Mouse (Mus musculus) intestine, postnatal 0 days (tissue): Measurements from ENCODE around the gene Pdzk1ip1. TPM values are rescaled to one million over a fixed set of nuclear protein-coding genes. Genes with fewer than 3 reads are reported as not detected.

Experiments used
- ATAC-seq: fragments of 200-750 bp; cut with Nextera tagmentation; 2 replicates; pipeline ENCODE4 v1.8.0; 2017; ENCODE audit warnings: mild to moderate bottlenecking, moderate TSS enrichment, moderate library complexity
- H3K27ac ChIP-seq: fragments of 300-500 bp; sonication (generic); 2 replicates; pipeline ENCODE4 v1.5.1; 2014; ENCODE audit warnings: mild to moderate bottlenecking, low read depth, low read length, moderate library complexity
- H3K27me3 ChIP-seq: fragments of 300-500 bp; sonication (generic); replicated peaks from 2 replicates; pipeline ENCODE4 v1.6.1; 2014; ENCODE audit warnings: low read length, mixed read lengths; ENCODE audit not compliant: control insufficient read depth, insufficient read depth
- H3K36me3 ChIP-seq: fragments of 300-500 bp; sonication (generic); 2 replicates; pipeline ENCODE4 v1.6.1; 2014; ENCODE audit warnings: mild to moderate bottlenecking, moderate library complexity; ENCODE audit not compliant: control insufficient read depth, insufficient read depth
- H3K4me1 ChIP-seq: fragments of 300-500 bp; sonication (generic); replicated peaks from 2 replicates; pipeline ENCODE4 v1.6.1; 2014; ENCODE audit warnings: antibody characterized with exemption, low read length, mixed read lengths; ENCODE audit not compliant: control insufficient read depth, insufficient read depth
- H3K4me2 ChIP-seq: fragments of 300-500 bp; sonication (generic); replicated peaks from 2 replicates; pipeline ENCODE4 v1.6.1; 2014; ENCODE audit warnings: low read depth, mild to moderate bottlenecking, moderate library complexity
- H3K4me3 ChIP-seq: fragments of 300-500 bp; sonication (generic); 2 replicates; pipeline ENCODE4 v1.5.1; 2014; ENCODE audit warnings: low read depth, low read length
- H3K9ac ChIP-seq: fragments of 300-500 bp; sonication (generic); 2 replicates; pipeline ENCODE4 v1.6.1; 2014; ENCODE audit warnings: mild to moderate bottlenecking, low read depth, low read length
- H3K9me3 ChIP-seq: fragments of 300-500 bp; sonication (generic); 2 replicates; pipeline ENCODE4 v1.6.1; 2016; ENCODE audit warnings: mixed run types; ENCODE audit not compliant: control insufficient read depth
- CTCF ChIP-seq: sonication (generic); IDR thresholded peaks from 2 replicates; pipeline ENCODE4 v1.5.1; 2016; ENCODE audit warnings: low read depth, mild to moderate bottlenecking, control low read depth, antibody characterized with exemption, moderate library complexity
- WGBS: fragments of 180-500 bp; shearing (Covaris S2); extraction: QIAGEN DNeasy Blood & Tissue Kit; methylation state at CpG from one replicate; pipeline ENCODE4 v1.1.7; 2014; 5-methylcytosine and 5-hydroxymethylcytosine counted together
- polyA plus RNA-seq: library from polyadenylated mRNA; unstranded; fragments of >200 nt; fragmentation: Nextera tagmentation; extraction: Ambion mirVana; gene quantifications from 2 replicates; pipeline ENCODE4 v1.2.1, GENCODE M21; 2015

Gene Pdzk1ip1
- polyA plus RNA-seq, 1 experiment from 2014 or later, result 358 TPM

- WGBS, result 53% methylated on average over 2 of the region's 2 CpGs
- Histone ChIP-seq H3K4me1 (peaks cover 4% of the 10 kb centered on the region; the same call in 1 of the 2 replicates), H3K27me3 (no peaks in the 10 kb centered on the region), H3K9ac (no peak overlapping the region), H3K4me3 (no peak overlapping the region), H3K36me3 (no peaks in the 10 kb centered on the region), H3K4me2 (no peak overlapping the region), H3K9me3 (no peaks in the 10 kb centered on the region), H3K27ac (no peak overlapping the region)
- no peak for ATAC-seq
- no peak for TF ChIP-seq CTCF
These were observed 5.5 kb downstream of the Pdzk1ip1 start for GRCm38 (mm10) chr4:115094056-115094455.

- H3K36me3 ChIP-seq, result no peaks in the 10 kb centered on the region
- H3K4me1 ChIP-seq, result peaks cover 4% of the 10 kb centered on the region; the same call in 1 of the 2 replicates
- WGBS, result under 1% methylated on average over 24 of the region's 31 CpGs
- H3K27ac ChIP-seq, result peak overlapping the region; percentile 86
- no peak for TF ChIP-seq CTCF
- ATAC-seq, result peak; percentile 46
- peak overlapping the region; percentile 40 for H3K4me3 ChIP-seq
- peak overlapping the region; percentile 74 for H3K4me2 ChIP-seq
- H3K27me3 ChIP-seq, result no peaks in the 10 kb centered on the region
- H3K9me3 ChIP-seq, result no peaks in the 10 kb centered on the region
- H3K9ac ChIP-seq, result peak overlapping the region; percentile 55; the same call in 1 of the 2 replicates
These were observed 7.3 kb downstream of the Pdzk1ip1 start for GRCm38 (mm10) chr4:115095671-115096434.

GRCm38 (mm10) chr4:115096435-115097145 lies 8.1 kb downstream of the Pdzk1ip1 start:
- Histone ChIP-seq H3K4me1 (peaks cover 4% of the 10 kb centered on the region; the same call in 1 of the 2 replicates), H3K9ac (peak overlapping the region; percentile 55; the same call in 1 of the 2 replicates), H3K4me3 (peak overlapping the region; percentile 14), H3K27me3 (no peaks in the 10 kb centered on the region), H3K4me2 (peak overlapping the region; percentile 74), H3K9me3 (no peaks in the 10 kb centered on the region), H3K27ac (peak overlapping the region; percentile 86), H3K36me3 (no peaks in the 10 kb centered on the region)
- WGBS, result 8% methylated on average over 11 of the region's 11 CpGs
- TF ChIP-seq CTCF, result no peak
- ATAC-seq, result peak; percentile 86

- H3K36me3 ChIP-seq, result no peaks in the 10 kb centered on the region
- H3K27ac ChIP-seq, result peak overlapping the region; percentile 86
- no peaks in the 10 kb centered on the region for H3K9me3 ChIP-seq
- peak; percentile 21; the same call in 1 of the 2 replicates for ATAC-seq
- peak; percentile 77 for TF ChIP-seq CTCF
- peaks cover 4% of the 10 kb centered on the region; the same call in 1 of the 2 replicates for H3K4me1 ChIP-seq
- under 1% methylated on average over 6 of the region's 6 CpGs for WGBS
- 0 out of 2 replicates have a peak overlapping the region, but pooled peaks have one; percentile 13 for H3K9ac ChIP-seq
- H3K4me3 ChIP-seq, result peak overlapping the region; percentile 14
- H3K27me3 ChIP-seq, result no peaks in the 10 kb centered on the region
- H3K4me2 ChIP-seq, result peak overlapping the region; percentile 74
These were observed 8.6 kb downstream of the Pdzk1ip1 start for GRCm38 (mm10) chr4:115097146-115097496.

- Histone ChIP-seq H3K9ac (no peak overlapping the region), H3K4me1 (0 out of 2 replicates have a peak, but pooled peaks cover under 1% of the 10 kb centered on the region), H3K27me3 (no peaks in the 10 kb centered on the region), H3K4me2 (peak overlapping the region; percentile 32), H3K4me3 (no peak overlapping the region), H3K9me3 (no peaks in the 10 kb centered on the region), H3K36me3 (no peaks in the 10 kb centered on the region), H3K27ac (no peak overlapping the region)
- peak; percentile 98 for TF ChIP-seq CTCF
- WGBS, result 37% methylated on average over 6 of the region's 6 CpGs
- ATAC-seq, result no peak
These were observed 13.2 kb downstream of the Pdzk1ip1 start for GRCm38 (mm10) chr4:115101682-115102081.

- Histone ChIP-seq H3K4me3 (no peak overlapping the region), H3K27me3 (no peaks in the 10 kb centered on the region), H3K27ac (no peak overlapping the region), H3K4me1 (no peaks in the 10 kb centered on the region), H3K9ac (no peak overlapping the region), H3K9me3 (no peaks in the 10 kb centered on the region), H3K4me2 (no peak overlapping the region), H3K36me3 (no peaks in the 10 kb centered on the region)
- no peak for ATAC-seq
- WGBS, result 55% methylated on average over 4 of the region's 4 CpGs
- no peak for TF ChIP-seq CTCF
These were observed 15.0 kb downstream of the Pdzk1ip1 start for GRCm38 (mm10) chr4:115103510-115103909.
